Mouse (Mus musculus) ovary, adult 18-20 months (tissue): ENCODE measurements around the gene Syp.

Experiments
- DNase-seq: peaks from one replicate; pipeline ENCODE4 v3.0.0; 2022; ENCODE audit warnings: low spot score, mixed read lengths

Syp gene

DNA sequence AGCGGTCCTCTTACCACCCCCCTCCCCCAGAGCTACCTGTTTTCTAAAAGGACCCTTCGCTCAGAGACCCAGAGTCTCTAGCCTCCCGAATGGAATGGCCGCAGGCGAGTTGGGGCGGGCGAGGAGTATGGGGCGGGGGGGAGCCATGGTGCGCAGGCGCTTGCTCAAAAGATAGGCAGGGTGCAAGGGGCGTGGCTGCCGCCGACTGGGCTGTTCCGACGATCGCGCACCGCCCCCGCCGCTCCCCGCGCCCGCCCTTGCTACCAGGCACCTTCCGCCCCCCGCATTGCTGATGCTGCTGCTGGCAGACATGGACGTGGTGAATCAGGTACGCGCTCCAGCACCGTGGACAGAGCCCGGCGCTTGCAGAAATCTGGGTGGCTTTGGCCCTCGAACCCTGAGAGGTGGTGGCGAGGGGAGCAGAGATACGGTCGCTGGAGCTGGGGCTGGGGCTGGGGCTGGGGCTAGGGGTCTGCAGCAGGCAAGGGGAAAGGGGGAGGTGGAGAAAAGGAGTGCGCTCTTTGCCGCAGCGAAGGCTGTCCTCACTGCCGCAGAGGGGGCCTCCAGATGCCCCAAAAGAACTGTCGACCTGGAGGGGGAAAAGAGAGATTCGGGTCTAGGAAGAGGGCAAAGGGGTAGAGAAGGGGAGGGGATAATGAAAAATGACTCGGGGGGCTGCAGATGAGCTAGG lies at the start of gene Syp:
Gene Syp, plus strand, starts transcription at position 71 of the 691 bp plus-strand sequence.
- peak; percentile 62 for DNase-seq

DNA sequence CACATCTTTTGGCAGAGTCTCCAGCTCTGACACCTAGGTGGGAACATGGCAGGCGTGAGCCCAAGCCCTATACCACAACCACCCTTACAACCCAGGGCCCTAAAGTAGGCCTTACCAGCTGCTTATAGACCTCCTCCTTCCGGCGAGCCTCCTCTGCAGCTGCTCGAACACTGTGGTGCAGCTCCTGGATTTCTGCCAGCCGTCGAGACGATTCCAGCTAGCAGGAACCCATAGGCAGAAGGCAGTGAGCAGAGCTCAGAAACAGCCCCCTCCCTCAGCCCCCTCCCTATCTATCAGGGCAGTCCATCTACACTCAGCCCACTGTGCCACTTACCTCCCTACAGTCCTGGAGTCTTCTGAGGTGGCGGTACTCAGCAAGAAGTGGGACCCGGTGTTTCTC lies 42.9 kb upstream of the Syp start:
- DNase-seq: no peak

DNA sequence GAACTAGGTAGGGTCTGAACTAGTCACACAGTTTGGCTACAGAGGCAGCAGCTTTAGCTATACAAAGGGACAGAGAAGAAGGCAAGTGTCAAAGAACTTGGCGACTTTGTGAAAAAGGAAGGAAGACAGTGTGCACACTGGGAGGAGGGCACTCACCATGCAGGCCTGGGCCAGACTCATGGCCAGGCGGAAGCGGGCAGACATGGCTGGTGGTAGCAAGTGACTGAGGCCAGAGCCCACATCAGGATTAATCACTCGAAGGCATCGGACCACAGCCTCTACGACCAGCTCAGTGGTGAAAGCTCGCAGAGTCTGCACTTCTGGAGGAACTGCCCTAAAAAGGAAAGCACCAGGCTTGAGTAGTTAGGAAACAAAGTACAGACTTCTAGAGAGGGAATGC lies 34.3 kb upstream of the Syp start:
- DNase-seq: no peak

DNA sequence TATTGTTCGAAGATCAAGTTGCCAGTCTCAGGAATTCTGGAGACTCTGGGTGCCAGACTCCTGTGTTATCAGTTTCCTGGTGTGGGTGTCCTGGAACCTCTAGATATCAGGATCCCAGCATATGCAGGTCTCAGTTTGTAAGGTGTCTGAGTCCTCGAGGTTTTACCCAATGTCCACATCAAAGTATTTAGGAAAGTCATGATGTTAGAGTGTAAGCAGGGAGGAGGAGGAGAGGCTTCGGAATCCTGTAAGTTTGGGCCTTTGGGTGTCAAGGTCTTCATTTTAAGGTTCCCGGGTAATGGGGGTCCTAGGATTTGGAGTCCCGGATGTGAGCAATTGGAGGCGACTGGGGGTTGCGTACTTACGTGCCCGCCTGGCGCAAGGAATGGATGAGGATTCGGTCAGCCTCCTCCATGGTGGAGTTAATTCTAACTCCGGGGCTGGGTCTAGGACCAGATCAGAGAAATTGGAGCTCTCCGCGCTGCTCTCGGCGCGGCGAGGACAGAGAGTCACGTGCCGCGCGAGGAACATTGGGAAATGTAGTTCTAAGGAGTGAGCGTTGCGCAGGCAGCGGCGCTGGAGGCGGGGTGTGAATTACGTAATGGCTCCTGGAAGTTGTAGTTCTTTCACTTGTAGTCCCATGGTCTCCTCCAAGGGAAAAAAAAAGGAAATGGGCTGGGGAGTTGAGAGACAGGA lies 33.2 kb upstream of the Syp start, which contains the start of gene Ccdc22:
Gene Ccdc22, minus strand, starts transcription at position 639 of the 696 bp plus-strand sequence.
- peak; percentile 72 for DNase-seq

DNA sequence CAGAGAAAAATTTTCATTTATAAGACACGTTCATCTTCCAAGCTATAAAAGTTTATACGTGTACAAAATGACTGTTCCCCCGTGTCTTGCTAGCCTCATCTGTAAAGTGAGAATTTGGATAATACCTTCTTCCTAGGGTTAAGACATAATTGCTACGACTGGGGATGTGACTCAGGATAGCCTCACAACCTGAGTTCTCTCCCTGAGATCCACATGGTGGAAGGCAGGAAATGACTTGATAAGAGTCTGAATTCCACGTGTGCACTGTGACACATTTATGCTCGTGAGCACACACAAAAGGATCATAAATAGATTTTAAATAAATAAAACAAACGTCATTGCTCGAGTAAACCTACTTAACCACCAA lies 32.7 kb upstream of the Syp start:
- no peak for DNase-seq

DNA sequence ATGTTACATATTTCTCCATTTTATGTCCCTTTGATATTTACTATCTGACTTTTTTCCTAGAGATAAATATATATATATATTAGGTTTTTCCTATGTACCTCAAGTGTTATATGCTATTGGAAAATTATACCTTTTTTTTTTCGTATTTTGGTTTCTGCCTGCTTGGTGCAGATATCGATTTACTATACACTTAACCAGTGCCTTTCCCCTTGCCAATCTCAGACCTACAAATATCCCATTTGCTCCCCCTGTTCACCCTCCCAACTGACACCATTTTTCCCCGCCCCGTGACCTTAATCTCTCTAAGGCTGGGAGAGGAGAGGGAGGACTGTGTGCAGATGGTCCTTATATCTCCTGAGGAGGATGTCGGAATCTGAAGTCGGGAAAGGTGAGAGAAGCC lies 31.5 kb upstream of the Syp start, which contains the start of gene Cacna1f:
Gene Cacna1f, plus strand, starts transcription at position 301 of the 400 bp plus-strand sequence.
- no peak for DNase-seq

DNA sequence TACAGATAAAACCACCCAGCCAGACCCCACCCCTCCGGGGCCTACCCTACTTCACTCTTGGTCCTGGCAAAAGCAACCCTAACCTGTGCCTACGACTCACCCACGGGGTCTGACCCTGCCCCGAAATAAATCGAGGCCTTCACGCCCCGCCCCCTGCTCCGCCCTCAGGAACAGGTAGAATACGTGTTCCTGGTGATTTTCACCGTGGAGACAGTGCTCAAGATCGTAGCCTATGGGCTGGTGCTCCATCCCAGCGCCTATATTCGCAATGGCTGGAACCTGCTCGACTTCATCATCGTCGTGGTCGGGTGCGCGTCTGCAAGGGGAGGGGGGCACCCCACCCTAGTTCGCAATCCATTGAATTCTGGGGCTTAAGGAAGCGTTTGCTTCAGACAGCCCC lies 28.2 kb upstream of the Syp start:
- no peak for DNase-seq

DNA sequence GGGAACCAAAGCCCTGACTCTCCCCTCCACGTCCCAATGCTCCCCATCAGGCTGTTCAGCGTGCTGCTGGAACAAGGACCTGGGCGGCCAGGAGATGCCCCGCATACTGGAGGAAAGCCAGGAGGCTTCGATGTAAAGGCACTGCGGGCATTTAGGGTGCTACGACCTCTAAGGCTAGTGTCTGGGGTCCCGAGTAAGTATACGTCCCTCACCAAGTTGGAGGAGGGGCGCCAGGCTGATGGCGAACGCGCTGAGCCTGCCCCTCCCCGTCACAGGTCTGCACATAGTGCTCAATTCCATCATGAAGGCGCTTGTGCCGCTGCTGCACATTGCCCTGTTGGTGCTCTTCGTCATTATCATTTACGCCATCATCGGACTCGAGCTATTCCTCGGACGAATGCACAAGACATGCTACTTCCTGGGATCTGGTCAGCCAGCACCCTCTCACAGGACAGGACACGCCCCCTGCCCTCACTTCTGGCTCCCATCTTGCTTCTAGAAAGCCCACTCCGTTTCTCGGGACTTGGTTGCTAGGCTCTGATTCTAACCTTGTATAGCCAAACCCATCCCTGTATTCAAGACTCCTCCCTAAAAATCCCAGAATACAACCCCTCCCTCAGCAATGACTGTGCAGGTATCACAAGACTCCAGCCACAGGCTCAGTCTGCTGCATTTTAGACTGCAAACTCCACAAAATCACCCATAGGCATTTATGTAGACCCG lies 27.6 kb upstream of the Syp start:
- DNase-seq: no peak

DNA sequence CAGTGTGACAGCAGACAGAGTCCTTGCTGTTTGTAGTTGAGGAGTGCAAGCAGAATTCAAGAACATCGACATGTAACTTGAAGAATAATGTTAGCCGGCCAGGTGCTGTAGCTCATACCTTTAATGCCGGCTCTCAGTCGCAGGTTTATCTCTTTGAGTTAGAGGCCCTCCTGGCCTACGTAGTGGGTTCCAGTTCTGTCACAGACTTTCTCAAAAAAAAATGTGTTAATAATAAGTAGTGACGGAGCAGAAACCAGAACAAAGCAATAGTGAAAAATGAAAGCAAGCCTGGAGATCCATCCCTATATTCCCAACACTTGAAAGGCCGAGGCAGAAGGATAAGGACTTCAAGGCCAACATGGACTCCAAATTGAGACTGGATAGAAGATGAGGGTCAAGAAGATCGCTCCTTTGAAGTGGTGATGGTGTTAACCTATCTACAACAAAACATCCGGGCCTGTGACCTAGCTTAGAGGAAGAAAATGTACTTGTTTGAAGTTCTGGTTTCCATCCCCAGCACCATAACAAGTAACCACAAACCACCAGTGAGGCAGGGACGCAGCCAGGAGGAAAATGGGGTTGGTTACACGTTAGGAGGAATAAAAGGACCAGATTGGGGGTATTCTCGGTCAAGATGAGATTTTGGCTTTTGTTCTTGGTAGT lies 20.3 kb upstream of the Syp start:
- no peak for DNase-seq

DNA sequence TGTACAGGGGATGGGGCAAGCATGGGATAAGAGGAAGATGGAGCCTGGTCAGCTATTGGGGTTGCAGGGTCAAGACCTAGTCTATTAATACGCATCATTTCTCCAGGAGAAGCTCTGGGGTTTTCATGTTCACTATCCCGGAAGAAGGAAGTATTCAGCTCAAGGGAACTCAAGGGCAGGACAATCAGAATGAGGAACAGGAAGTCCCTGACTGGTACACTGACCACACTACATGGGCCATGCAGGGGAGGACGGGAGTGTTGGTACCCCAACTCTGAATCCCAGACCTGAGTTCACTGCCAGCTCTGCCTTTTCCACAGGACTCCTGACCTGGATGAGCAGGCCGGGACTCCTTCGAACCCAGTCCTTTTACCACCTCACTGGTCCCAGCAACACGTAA lies 5.7 kb upstream of the Syp start:
- DNase-seq: no peak

DNA sequence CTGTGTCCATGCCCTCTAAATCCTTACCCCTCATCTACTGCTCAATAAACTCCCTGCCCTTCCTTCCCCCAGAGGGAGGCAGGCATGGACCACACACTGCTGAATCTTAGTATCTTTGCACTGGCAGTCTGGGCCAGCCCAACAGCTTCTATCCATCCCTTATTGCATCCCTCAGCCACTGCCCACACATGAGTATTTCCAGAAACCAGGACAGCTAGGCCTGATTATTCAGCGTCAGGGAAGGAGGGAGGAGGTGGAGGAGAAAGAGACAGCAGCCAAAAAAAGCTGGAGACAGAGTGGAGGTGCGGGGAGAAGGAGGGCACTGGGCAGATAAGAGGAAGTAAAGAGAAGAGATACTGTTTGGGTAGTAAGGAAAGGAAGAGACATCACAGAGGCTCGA lies 3.2 kb upstream of the Syp start:
- DNase-seq: no peak

DNA sequence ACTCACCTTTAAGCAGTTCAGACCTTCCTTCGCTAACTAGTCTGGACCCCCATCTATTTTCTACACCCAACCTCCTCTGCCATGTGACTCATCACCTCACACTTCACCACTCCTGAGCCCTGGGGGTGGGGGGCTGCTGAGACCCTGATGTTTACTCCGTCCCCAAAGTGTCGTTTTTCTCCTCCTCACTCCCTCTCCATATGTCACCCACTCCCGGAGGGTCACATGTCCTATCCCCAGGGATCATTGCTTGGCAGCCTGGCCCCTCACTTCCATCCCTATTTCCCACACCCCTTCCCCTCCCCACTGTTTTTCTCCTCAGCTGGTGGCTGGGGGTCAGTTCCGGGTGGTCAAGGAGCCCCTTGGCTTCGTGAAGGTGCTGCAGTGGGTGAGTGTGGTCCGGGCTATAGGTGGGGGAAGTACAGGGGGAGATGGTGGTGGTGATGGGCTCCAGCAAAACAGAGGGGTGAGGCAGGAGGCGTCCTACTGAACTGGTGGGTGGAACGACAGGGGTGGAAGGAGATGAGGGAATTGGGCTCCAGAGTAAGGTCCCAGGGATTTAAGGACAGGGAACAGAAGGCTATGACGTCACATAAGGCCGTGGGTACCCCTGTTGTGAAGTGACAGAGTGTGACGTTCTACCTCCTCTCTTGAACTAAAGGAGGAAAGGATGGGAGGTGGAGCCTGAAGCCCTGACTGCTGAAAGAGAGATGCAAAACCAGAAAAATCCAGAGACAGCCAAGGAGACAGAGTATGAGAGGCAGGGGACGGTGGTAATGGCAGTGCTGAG lies 1.5 kb downstream of the Syp start:
- no peak for DNase-seq

DNA sequence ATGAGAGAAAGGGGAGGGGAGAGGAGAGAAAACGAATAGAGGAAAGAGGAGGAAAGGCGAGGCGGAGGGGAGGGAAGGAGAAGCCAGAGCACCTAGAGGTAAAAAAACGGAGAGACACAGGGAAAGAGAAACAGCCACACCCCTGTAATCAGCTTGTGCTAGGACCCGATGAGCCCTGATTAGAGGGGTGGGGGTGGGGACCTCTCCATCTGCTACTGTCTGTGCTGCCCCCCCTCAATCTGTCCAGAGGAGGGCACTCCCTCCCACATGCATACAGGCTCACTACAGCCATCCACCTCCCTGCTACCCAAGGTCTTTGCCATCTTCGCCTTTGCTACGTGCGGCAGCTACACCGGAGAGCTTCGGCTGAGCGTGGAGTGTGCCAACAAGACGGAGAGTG lies 2.5 kb downstream of the Syp start:
- no peak for DNase-seq

DNA sequence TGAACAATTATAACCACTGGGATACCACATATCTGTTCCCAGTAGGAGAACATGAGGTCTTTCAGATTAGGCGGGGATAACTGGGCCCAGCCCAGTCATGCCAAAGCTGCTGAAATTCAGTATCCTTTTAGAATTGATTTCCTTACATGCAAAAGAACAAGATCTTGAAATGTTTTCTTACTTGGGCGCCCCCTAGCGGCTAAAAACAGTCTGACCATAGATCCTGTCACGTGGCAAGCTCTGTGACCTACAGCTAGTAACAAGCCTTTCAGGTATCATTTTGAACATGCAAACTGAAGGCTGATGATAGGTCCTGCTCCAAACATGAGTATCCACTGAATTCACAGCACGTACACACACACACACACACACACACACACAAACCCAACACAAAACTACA lies 7.1 kb downstream of the Syp start:
- no peak for DNase-seq

DNA sequence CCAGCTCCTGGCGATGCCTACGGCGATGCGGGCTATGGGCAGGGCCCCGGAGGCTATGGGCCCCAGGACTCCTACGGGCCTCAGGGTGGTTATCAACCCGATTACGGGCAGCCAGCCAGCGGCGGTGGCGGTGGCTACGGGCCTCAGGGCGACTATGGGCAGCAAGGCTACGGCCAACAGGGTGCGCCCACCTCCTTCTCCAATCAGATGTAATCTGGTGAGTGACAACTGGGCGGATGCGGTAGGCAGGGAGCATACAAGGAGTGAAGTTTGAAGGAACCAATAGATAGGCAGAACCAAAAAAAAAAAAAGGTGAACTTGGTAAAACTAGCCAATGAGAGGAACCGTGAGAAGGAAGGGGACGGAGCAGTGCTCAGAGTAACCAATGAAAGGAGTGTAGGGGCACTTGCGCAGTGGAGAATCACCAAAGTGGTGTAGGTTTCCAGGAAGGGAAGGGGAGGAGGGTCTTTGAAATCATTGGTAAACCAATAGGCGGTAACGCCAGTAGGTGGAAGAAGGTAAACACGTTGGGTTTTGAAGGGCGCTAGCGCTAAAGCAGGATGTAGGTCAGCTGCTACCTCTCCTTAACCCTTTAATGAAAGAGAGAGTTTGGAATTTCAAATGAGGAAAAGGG lies 10.5 kb downstream of the Syp start:
- DNase-seq: peak; percentile 83

DNA sequence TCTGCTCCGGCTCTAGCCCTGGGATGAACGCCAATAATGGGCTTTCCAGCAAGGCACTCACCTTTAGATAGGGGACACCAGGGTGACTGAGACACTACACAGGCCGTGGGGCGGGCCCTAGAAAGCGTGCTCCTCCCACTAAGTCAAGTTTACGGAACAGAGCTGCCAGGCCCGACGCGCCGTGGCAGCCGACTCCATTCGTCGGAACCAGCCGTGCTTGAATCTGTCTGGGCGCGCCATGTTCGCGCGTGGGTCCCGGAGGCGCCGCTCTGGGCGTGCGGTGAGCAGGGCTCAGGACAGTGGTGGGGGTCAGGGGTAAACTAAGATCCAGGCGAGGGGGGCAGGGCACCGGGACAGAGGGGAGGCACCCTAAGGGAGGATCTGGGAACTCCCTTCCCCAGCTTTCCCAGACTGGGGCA lies 19.0 kb downstream of the Syp start, which contains the start of gene Prickle3:
Gene Prickle3, plus strand, starts transcription at position 40 of the 419 bp plus-strand sequence.
- DNase-seq: peak; percentile 31

DNA sequence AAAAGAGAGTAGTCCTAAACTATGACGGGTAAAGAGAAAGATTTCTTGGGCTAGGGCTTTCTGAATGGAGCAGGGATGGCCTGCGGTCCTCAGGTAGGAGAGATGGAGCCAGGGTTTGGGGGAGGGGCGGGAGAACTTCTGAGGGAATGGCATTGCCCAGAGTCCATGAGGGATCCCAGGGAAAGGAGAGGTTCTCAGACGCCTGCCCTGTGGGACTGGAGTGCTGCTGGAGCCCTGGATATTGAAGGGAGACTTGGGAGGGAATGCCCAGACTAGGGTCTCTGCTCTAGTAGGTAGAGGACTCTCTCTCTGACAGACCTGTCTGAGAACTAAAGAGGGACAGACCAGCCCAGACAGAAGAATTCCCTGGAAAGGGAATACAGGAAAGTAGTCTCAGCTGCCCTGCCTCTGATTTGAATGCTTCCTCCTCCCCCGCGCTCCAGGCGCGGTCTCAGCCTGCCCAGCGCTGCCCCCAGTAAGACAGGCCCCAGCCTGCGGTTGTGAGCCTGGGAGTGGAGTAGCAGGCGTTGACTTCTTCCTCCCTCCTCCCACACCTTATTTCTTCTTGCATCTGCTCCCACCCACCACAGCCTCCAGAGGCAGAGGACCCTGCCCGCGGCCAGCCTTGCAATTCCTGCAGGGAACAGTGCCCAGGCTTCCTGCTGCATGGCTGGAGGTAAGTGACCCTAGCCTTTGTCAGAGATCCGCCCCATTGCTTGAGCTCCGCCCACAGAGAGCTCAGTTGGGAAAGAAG lies 19.9 kb downstream of the Syp start:
- DNase-seq: peak; percentile 29

DNA sequence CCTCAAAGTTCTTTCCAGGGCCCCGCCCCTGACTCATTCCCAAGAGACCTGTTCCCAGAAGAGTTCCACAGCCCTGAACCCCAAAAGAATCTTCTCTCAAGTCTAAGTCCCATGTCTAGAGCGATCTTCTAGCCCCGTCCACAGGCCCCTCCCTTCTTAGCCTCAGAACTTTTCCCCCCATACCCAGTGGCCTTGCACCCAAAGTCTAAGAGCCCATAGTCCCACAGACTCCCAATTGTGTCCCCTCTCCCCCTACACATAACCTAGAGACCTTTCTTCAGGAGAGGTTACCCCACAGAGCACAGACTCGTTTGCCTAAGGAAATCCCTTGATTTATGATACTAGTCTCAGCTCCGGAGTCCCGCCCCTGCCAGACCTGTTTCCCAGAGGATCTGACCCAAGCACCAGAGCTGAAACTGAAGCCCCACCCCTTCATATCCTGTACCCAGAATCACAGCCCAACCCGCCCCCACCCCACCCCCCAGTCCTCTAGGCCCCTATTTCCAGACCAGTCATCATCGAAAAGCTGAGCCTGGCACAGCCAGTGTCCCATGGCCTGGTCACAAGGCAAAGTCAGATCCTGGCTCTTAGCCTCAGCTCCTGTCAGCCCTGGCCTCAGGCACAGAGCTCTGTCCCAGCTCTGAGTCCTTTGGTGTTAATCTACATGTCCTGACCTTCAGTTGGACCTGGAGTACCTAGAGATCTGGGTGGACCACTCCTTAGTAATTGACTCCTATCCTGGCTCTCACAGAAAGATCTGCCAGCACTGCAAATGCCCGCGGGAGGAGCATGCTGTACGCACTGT lies 20.7 kb downstream of the Syp start:
- no peak for DNase-seq

DNA sequence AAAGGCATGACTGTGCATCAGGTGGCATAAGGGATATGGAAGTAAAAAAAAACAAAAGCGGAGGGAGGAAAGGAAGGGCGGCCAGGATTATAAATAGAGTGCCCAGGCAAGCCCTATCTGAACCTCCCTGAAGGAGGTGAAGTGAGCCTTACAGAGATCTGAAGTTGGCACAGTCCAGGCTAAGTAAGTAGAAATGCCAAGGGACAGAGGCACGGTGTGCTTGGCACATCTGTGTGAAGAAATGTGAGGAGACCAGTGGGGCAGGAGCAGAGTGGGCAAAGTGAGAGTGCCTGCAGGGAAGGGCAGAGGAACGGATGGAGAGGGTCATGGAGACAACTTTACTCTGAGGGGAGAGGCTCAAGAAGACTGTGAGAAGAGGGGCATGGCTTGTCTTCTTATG lies 22.8 kb downstream of the Syp start:
- no peak for DNase-seq

DNA sequence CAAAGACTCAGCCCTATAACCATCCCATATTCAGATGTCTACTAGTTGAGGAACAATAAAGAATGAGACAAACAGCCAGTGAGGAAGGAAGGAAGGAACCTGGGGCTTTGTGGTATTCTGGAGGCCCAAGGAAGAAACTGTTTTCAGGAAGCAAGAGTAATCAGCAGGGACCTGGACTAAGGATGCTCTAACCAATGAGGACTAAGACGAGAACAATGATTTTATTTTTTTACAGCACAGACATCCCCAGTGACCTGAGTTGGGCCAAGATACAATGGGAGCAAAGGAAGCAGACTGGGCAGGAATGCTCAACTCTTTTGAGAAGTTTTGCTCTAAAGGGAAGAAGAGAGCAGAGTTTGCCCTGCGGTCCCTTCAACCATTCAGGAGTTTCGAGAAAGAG lies 24.7 kb downstream of the Syp start:
- DNase-seq: no peak
